Mouse (Mus musculus) hindbrain, embryonic 16.5 days (tissue): ENCODE measurements around the gene Lipc. TPM values are rescaled to one million over a fixed set of nuclear protein-coding genes. Genes with fewer than 3 reads are reported as not detected.
A peak's percentile ranks its signal among the peaks of the same experiment; 100 is the strongest.

Experiments
- ATAC-seq: fragments of 200-750 bp; cut with Nextera tagmentation; 2 replicates; pipeline ENCODE4 v1.8.0; 2017; ENCODE audit warnings: moderate TSS enrichment, moderate library complexity
- H3K27ac ChIP-seq: fragments of 300-500 bp; sonication (generic); 2 replicates; pipeline ENCODE4 v1.5.1; 2014; ENCODE audit warnings: low read depth, mild to moderate bottlenecking, control low read depth, low read length, moderate library complexity
- H3K27me3 ChIP-seq: fragments of 300-500 bp; sonication (generic); replicated peaks from 2 replicates; pipeline ENCODE4 v1.6.1; 2014; ENCODE audit warnings: low read length; ENCODE audit not compliant: control insufficient read depth, insufficient read depth
- H3K36me3 ChIP-seq: fragments of 300-500 bp; sonication (generic); 2 replicates; pipeline ENCODE4 v1.6.1; 2014; ENCODE audit warnings: mild to moderate bottlenecking, low read length, moderate library complexity, mixed read lengths; ENCODE audit not compliant: control insufficient read depth, insufficient read depth
- H3K4me1 ChIP-seq: fragments of 300-500 bp; sonication (generic); 2 replicates; pipeline ENCODE4 v1.6.1; 2014; ENCODE audit warnings: low read depth, low read length; ENCODE audit not compliant: control insufficient read depth, insufficient read depth
- H3K4me2 ChIP-seq: fragments of 300-500 bp; sonication (generic); 2 replicates; pipeline ENCODE4 v1.6.1; 2014; ENCODE audit warnings: mild to moderate bottlenecking, low read length, control low read depth, moderate library complexity
- H3K4me3 ChIP-seq: fragments of 300-500 bp; sonication (generic); 2 replicates; pipeline ENCODE4 v1.5.1; 2014; ENCODE audit warnings: mild to moderate bottlenecking, low read length, control low read depth, moderate library complexity
- H3K9ac ChIP-seq: fragments of 300-500 bp; sonication (generic); 2 replicates; pipeline ENCODE4 v1.6.1; 2014; ENCODE audit warnings: low read depth, mild to moderate bottlenecking, control low read depth, low read length, moderate library complexity
- H3K9me3 ChIP-seq: fragments of 300-500 bp; sonication (generic); 2 replicates; pipeline ENCODE4 v1.6.1; 2014; ENCODE audit warnings: mild to moderate bottlenecking, low read length, moderate library complexity; ENCODE audit not compliant: control insufficient read depth
- WGBS: fragments of 180-500 bp; shearing (Covaris S2); extraction: QIAGEN DNeasy Blood & Tissue Kit; methylation state at CpG from one replicate; pipeline ENCODE4 v1.1.7; 2014; 5-methylcytosine and 5-hydroxymethylcytosine counted together
- polyA plus RNA-seq: library from polyadenylated mRNA; unstranded; fragments of >200 nt; fragmentation: Nextera tagmentation; extraction: Ambion mirVana; gene quantifications from 2 replicates; pipeline ENCODE4 v1.2.1, GENCODE M21; 2015

The Lipc gene
- polyA plus RNA-seq, 1 experiment from 2014 or later = 0.26 TPM

DNA sequence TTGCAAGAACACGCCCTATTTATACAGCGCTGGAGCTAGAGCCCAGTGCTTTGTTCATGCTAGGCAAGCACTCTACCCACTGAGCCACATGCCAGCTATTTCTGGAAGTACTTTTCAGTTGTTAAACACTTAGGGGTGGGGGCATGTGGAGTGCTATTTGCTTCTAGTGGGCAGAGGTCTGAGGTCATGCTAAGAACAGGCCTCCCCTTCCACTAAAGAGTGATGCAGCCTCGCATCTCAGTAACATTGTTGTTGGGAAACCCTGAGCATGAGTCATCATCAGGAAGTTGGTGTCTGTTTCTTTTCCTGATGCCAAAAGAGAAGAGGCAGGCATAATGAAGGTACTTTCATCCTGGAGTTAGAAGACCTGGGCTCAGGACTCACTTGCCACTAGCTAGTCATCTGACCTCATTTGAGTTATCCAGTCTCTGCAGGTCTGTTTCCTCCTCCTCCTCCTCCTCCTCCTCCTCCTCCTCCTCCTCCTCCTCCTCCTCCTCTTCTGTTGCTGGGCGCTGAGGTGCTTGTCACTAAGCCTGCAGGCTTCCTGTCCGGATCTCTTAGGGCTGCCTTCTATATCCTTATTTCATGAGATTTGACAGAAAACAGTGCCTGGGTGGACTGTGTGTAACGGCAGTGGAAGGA lies 109.6 kb downstream of the Lipc start:
- no peaks in the 10 kb centered on the region for H3K36me3 ChIP-seq
- no peaks in the 10 kb centered on the region for H3K27me3 ChIP-seq
- no peaks in the 10 kb centered on the region for H3K4me1 ChIP-seq
- no peak overlapping the region for H3K27ac ChIP-seq
- no peak for ATAC-seq
- no peak overlapping the region for H3K4me3 ChIP-seq
- H3K9ac ChIP-seq = no peak overlapping the region
- H3K9me3 ChIP-seq = no peaks in the 10 kb centered on the region
- no peak overlapping the region for H3K4me2 ChIP-seq
- WGBS = 76% methylated on average over 5 of the region's 6 CpGs

DNA sequence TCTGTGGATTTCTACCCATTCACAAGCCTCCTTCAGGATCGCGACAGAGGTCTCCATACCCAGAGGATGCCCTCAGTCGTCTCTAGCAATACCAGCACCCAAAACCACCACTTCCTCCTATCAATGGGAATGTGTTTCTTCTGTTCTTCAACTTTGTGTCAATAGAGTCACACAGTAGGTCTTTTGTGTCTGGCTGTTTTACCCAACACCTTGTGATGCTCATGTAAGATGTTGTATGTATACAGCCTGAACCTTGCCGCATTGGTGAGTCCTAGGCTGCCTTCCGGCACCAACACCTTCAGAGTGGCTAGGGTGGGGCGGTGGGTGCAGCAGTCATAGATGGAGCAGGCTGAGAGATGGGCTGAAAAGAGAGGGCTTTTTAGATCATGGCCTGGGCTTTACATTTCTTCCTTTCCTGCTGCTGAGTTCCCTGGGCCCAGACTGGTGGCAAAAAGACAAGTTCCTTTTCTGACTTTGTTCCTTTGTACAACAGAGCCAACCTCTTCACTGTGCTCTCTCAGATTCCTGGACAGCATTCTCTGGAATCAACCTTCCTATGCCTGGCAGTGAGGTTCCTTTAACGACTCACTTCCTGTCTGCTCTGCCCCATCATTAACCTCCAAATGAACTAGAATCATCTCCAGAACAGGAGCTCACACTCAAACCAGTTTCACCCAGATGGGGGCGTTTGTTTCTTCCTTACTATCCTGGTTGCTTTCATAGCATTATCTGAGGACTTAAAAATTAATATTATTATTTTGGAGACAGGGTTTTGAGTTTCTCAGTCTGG lies 110.4 kb downstream of the Lipc start:
- WGBS = 90% methylated on average over 8 of the region's 8 CpGs
- no peaks in the 10 kb centered on the region for H3K36me3 ChIP-seq
- no peak overlapping the region for H3K4me2 ChIP-seq
- no peak for ATAC-seq
- H3K9me3 ChIP-seq = no peaks in the 10 kb centered on the region
- H3K27me3 ChIP-seq = no peaks in the 10 kb centered on the region
- no peak overlapping the region for H3K27ac ChIP-seq
- H3K9ac ChIP-seq = no peak overlapping the region
- H3K4me1 ChIP-seq = no peaks in the 10 kb centered on the region
- no peak overlapping the region for H3K4me3 ChIP-seq

DNA sequence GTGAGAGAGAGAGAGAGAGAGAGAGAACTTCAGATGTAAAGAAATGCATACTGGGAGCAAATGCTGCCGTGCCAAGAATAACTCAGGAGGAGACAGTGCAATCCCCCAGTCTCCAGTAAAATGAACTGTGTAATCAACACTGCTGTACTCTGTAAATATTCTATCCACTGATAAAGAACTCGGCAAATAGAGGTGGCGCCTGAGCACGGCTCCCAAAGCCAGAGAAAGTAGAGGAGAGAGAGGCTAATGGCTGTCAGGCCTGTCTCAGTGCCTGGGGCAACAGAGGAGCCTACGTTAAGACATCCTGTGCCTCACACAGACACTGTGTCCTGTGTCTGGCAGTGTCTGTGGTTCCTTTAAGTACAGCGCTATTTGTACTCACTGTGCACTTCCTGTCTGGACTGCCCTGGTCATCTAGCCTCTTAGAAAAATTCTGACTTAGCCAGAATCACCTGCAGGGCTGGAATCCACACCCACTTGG lies 111.1 kb downstream of the Lipc start:
- H3K4me3 ChIP-seq = no peak overlapping the region
- WGBS = 51% methylated on average over 6 of the region's 6 CpGs
- H3K27me3 ChIP-seq = no peaks in the 10 kb centered on the region
- H3K9me3 ChIP-seq = no peaks in the 10 kb centered on the region
- H3K9ac ChIP-seq = no peak overlapping the region
- no peak overlapping the region for H3K4me2 ChIP-seq
- no peak overlapping the region for H3K27ac ChIP-seq
- H3K4me1 ChIP-seq = no peaks in the 10 kb centered on the region
- no peak for ATAC-seq
- no peaks in the 10 kb centered on the region for H3K36me3 ChIP-seq

DNA sequence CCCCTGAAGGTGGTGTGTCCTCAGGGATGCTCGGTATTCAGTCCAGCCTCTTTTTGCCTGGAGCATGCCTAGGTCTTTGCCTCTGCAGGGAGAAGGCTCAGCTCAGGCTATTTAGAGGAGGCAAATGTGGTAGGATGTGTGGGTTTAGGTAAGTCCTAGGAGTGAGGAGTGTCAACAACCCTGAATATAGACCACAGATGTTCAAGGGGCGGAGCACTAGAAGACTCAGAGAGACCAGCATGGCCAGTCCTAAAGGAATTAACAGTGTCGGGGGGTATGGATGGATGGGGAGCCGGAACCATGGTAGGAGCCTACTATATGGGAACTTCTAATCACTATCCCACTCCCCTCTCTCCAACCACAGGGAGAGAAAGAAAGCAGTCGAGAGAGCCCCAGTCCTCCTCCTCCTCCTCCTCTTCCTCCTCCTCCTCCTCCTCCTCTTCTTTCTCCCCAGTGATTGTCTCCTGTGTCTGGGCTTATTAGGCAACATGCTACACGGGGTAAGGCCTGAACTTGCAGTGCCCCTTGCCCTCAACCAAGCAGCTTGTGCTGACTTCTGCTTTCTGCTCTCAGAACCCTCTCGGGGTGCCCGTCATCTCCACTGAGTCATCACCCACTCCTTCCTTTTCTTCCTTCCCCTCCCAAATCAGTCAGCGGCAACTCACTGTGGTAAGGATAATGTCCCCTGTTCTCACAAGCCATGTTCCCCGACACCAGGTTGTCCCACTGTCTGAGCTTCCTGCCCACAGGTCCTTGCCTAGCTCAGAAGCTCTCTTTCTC lies 113.7 kb downstream of the Lipc start:
- Histone ChIP-seq H3K27ac (no peak overlapping the region), H3K9ac (no peak overlapping the region), H3K36me3 (no peaks in the 10 kb centered on the region), H3K9me3 (no peaks in the 10 kb centered on the region), H3K27me3 (no peaks in the 10 kb centered on the region), H3K4me3 (no peak overlapping the region), H3K4me2 (no peak overlapping the region), H3K4me1 (no peaks in the 10 kb centered on the region)
- ATAC-seq = no peak
- 84% methylated on average over 9 of the region's 10 CpGs for WGBS

DNA sequence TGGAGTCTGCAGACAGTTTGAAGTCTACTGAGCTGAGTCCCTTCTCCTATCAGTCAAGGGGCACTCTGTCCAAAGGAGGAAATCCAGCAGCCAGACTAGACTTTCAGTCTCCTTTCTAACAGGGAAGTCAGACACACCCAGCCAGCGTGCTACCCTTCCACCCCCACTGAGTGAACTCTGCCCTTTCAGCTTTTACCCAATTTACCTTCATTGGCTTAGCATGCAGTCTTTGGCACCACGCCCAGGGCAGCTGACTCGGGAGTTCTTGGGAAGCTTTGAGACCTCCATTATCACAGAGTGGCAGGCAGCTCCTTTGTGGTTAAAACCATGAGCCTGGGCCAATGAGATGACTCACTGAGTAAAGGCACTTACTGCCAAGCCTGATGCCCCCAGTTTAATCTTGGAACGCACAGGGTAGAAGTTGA lies 117.3 kb downstream of the Lipc start:
- WGBS = 36% methylated on average over 4 of the region's 4 CpGs
- Histone ChIP-seq H3K36me3 (no peaks in the 10 kb centered on the region), H3K9me3 (no peaks in the 10 kb centered on the region), H3K9ac (no peak overlapping the region), H3K4me2 (no peak overlapping the region), H3K27ac (no peak overlapping the region), H3K4me1 (no peaks in the 10 kb centered on the region), H3K27me3 (no peaks in the 10 kb centered on the region), H3K4me3 (no peak overlapping the region)
- peak; percentile 70 for ATAC-seq

DNA sequence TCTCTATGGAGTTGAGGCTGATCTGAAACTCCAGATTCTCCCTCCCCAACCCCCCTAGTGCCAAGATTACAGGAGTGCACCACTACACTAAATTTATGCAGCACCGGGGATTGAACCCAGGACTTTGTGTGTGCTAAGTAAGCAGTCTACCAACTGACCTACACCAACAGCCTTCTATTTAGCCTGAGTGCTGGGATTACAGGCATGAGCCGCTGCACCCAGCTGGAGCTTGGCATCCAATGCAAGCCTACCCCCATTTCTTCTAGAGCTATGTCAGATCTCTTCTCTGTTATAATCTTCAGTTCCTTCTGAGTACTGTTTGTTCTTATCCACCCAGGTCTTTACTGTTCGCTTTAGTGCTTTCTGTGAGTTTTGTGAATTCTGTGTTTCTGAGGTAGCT lies 117.8 kb downstream of the Lipc start:
- Histone ChIP-seq H3K4me1 (no peaks in the 10 kb centered on the region), H3K9me3 (no peaks in the 10 kb centered on the region), H3K4me3 (no peak overlapping the region), H3K9ac (no peak overlapping the region), H3K4me2 (no peak overlapping the region), H3K27me3 (no peaks in the 10 kb centered on the region), H3K36me3 (no peaks in the 10 kb centered on the region), H3K27ac (0 out of 2 replicates have a peak overlapping the region, but pooled peaks have one; percentile 18)
- 89% methylated on average over 3 of the region's 3 CpGs for WGBS
- no peak for ATAC-seq

DNA sequence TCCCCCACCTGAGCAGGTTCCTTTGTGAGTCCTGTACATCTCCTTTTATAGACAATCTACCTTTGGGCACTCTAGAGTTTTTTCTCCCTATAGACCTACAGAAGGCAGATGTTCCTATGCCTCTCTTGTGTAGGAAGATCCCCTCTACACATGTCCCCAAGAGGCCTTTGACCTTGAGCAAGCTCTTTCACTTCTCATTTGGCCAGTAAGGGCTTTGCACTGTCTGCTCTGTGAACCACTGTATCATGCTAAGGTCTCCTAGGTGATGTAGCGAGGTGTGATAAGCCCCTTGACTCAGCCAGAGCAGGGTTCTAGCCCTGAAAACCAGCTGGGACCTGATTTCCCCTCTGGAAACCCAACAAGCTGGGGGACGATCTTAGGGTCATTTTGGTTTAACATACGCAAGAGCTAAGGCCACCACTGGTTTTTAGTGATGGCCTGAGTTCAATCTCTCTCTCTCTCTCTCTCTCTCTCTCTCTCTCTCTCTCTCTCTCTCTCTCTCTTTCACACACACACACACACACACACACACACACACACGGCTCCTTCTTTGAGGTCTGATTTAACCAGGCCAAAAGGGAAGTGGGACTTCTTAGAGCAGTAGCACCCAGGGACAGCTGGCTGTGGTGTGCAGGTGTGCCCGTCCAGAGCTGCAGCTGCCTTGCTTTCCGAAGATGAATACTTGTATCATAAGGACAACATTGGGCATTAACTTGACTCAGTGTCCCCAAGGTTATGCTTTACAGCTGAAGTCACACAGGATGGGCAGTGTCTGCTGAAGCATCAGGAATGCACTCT lies 118.7 kb downstream of the Lipc start:
- H3K9ac ChIP-seq = no peak overlapping the region
- no peaks in the 10 kb centered on the region for H3K4me1 ChIP-seq
- no peaks in the 10 kb centered on the region for H3K36me3 ChIP-seq
- no peaks in the 10 kb centered on the region for H3K27me3 ChIP-seq
- WGBS = 91% methylated on average over 6 of the region's 6 CpGs
- ATAC-seq = no peak
- no peaks in the 10 kb centered on the region for H3K9me3 ChIP-seq
- no peak overlapping the region for H3K27ac ChIP-seq
- no peak overlapping the region for H3K4me3 ChIP-seq
- no peak overlapping the region for H3K4me2 ChIP-seq

DNA sequence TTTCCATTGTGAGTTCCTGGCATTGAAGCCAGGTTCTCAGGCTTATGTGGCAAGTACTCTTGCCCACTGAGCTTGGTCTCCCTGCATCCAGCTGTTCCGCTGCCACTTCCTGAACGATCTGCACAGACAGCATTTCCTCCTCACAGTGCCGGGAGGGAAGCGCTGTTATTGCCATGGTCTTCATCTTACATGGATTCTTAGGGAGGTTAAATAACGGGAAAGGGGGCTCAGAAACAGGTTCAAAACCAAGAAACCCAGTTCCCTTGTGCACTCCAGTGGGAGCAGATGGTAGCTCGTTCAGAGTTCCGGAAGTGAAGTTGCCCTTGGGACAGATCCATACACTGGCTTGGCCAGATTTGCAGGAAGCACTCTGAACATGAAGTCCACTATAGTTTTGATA lies 119.8 kb downstream of the Lipc start:
- Histone ChIP-seq H3K36me3 (no peaks in the 10 kb centered on the region), H3K27me3 (no peaks in the 10 kb centered on the region), H3K9me3 (no peaks in the 10 kb centered on the region), H3K4me2 (no peak overlapping the region), H3K4me1 (no peaks in the 10 kb centered on the region), H3K9ac (no peak overlapping the region), H3K4me3 (no peak overlapping the region), H3K27ac (no peak overlapping the region)
- 74% methylated on average over 7 of the region's 7 CpGs for WGBS
- no peak for ATAC-seq
